In genomic region chr11:97947426-97947825, GRCm38 (mm10) we compare ENCODE assay signal across 10 mouse cellular contexts. TPM values are rescaled to one million over a fixed set of nuclear protein-coding genes. Genes with fewer than 3 reads are reported as not detected.
DNase-seq lines count a peak whose midpoint lies in the region; ATAC-seq and TF ChIP-seq lines count a peak whose summit lies in the region.
"Had no signal": no experiment of that assay in that cellular context is flagged by ENCODE, and none has a peak within 500 bp of the region (broad histone marks: within the 10 kb centered on the region; RNA-seq: fewer than 3 reads in every experiment).

No protein-coding gene starts in this region.

- H3K27me3 ChIP-seq in forebrain, embryonic 14.5 days (replicated peaks; ENCODE audit: control insufficient read depth, insufficient read depth, low read length), result no peaks in the 10 kb centered on the region
- H3K27me3 ChIP-seq in forebrain, embryonic 12.5 days, result no peaks in the 10 kb centered on the region
- no peaks in the 10 kb centered on the region for H3K27me3 ChIP-seq in midbrain, embryonic 14.5 days (ENCODE audit: control insufficient read depth, insufficient read depth, low read length)
- H3K27me3 ChIP-seq in midbrain, embryonic 13.5 days, result no peaks in the 10 kb centered on the region
- no peaks in the 10 kb centered on the region for H3K27me3 ChIP-seq in limb, embryonic 10.5 days (ENCODE audit: low read depth, poor library complexity, severe bottlenecking)
- H3K27me3 ChIP-seq in stomach, postnatal 0 days (ENCODE audit: control insufficient read depth, insufficient read depth, low read length), result no peaks in the 10 kb centered on the region
- H3K27me3 ChIP-seq: hindbrain, embryonic 15.5 days; Patski had no signal

- no peak for ATAC-seq in forebrain, embryonic 14.5 days
- no peak for ATAC-seq in forebrain, embryonic 12.5 days (ENCODE audit: low FRiP score)
- no peak for ATAC-seq in midbrain, embryonic 14.5 days (ENCODE audit: low FRiP score, low TSS enrichment)
- ATAC-seq in midbrain, embryonic 13.5 days, result no peak
- ATAC-seq in stomach, postnatal 0 days (ENCODE audit: low FRiP score, low TSS enrichment), result no peak
- ATAC-seq: Patski had no signal

- no peak overlapping the region for H3K4me3 ChIP-seq in forebrain, embryonic 14.5 days (ENCODE audit: low read depth, low read length)
- H3K4me3 ChIP-seq in forebrain, embryonic 12.5 days (replicated peaks), result no peak overlapping the region
- no peak overlapping the region for H3K4me3 ChIP-seq in midbrain, embryonic 14.5 days (replicated peaks; ENCODE audit: low read depth, low read length)
- H3K4me3 ChIP-seq in midbrain, embryonic 13.5 days (replicated peaks), result no peak overlapping the region
- H3K4me3 ChIP-seq in limb, embryonic 10.5 days, result no peak overlapping the region
- H3K4me3 ChIP-seq in stomach, postnatal 0 days (ENCODE audit: low read depth, low read length), result no peak overlapping the region
- H3K4me3 ChIP-seq: hindbrain, embryonic 15.5 days had no signal

- H3K36me3 ChIP-seq in forebrain, embryonic 14.5 days (ENCODE audit: control insufficient read depth, insufficient read depth, low read length), result no peaks in the 10 kb centered on the region
- H3K36me3 ChIP-seq in forebrain, embryonic 12.5 days (replicated peaks), result no peaks in the 10 kb centered on the region
- H3K36me3 ChIP-seq in midbrain, embryonic 14.5 days (ENCODE audit: control insufficient read depth, insufficient read depth, low read length), result no peaks in the 10 kb centered on the region
- no peaks in the 10 kb centered on the region for H3K36me3 ChIP-seq in midbrain, embryonic 13.5 days
- no peaks in the 10 kb centered on the region for H3K36me3 ChIP-seq in limb, embryonic 10.5 days
- H3K36me3 ChIP-seq in stomach, postnatal 0 days (ENCODE audit: control insufficient read depth, insufficient read depth, low read length), result no peaks in the 10 kb centered on the region
- H3K36me3 ChIP-seq: hindbrain, embryonic 15.5 days had no signal

- TF ChIP-seq EP300 in stomach, postnatal 0 days (optimal IDR thresholded peaks at IDR 0.05), result no peak

- H3K4me2 ChIP-seq in forebrain, embryonic 14.5 days (ENCODE audit: low read length), result no peak overlapping the region
- no peak overlapping the region for H3K4me2 ChIP-seq in forebrain, embryonic 12.5 days
- H3K4me2 ChIP-seq in midbrain, embryonic 14.5 days (ENCODE audit: low read length), result no peak overlapping the region
- H3K4me2 ChIP-seq in midbrain, embryonic 13.5 days (replicated peaks), result no peak overlapping the region
- H3K4me2 ChIP-seq in stomach, postnatal 0 days (replicated peaks; ENCODE audit: low read depth), result no peak overlapping the region
- H3K4me2 ChIP-seq: hindbrain, embryonic 15.5 days had no signal

- WGBS in forebrain, embryonic 14.5 days, result 11% methylated on average over 7 of the region's 7 CpGs
- WGBS in forebrain, embryonic 12.5 days, result 12% methylated on average over 7 of the region's 7 CpGs
- WGBS in midbrain, embryonic 14.5 days, result 15% methylated on average over 7 of the region's 7 CpGs
- 11% methylated on average over 7 of the region's 7 CpGs for WGBS in midbrain, embryonic 13.5 days
- 12% methylated on average over 7 of the region's 7 CpGs for WGBS in limb, embryonic 10.5 days
- WGBS in stomach, postnatal 0 days, result 12% methylated on average over 7 of the region's 7 CpGs

- no peak overlapping the region for H3K27ac ChIP-seq in forebrain, embryonic 14.5 days (ENCODE audit: low read depth, low read length)
- no peak overlapping the region for H3K27ac ChIP-seq in forebrain, embryonic 12.5 days
- H3K27ac ChIP-seq in midbrain, embryonic 14.5 days (replicated peaks; ENCODE audit: low read depth, low read length), result no peak overlapping the region
- H3K27ac ChIP-seq in midbrain, embryonic 13.5 days, result no peak overlapping the region
- no peak overlapping the region; the same call in 1 of the 2 replicates for H3K27ac ChIP-seq in limb, embryonic 10.5 days
- no peak overlapping the region for H3K27ac ChIP-seq in stomach, postnatal 0 days (replicated peaks)
- H3K27ac ChIP-seq: hindbrain, embryonic 15.5 days had no signal

- peak; percentile 71 for TF ChIP-seq CTCF in stomach, postnatal 0 days (IDR thresholded peaks at IDR 0.05; ENCODE audit: low read depth)

- peaks cover 6% of the 10 kb centered on the region for H3K4me1 ChIP-seq in forebrain, embryonic 14.5 days (ENCODE audit: control insufficient read depth, insufficient read depth, low read length)
- H3K4me1 ChIP-seq in forebrain, embryonic 12.5 days, result peaks cover 12% of the 10 kb centered on the region
- peaks cover 6% of the 10 kb centered on the region for H3K4me1 ChIP-seq in midbrain, embryonic 14.5 days (ENCODE audit: control insufficient read depth, insufficient read depth, low read length)
- H3K4me1 ChIP-seq in midbrain, embryonic 13.5 days (replicated peaks), result peaks cover 13% of the 10 kb centered on the region
- H3K4me1 ChIP-seq in limb, embryonic 10.5 days, result peaks cover 11% of the 10 kb centered on the region
- no peaks in the 10 kb centered on the region for H3K4me1 ChIP-seq in stomach, postnatal 0 days (replicated peaks; ENCODE audit: control insufficient read depth, insufficient read depth)

- no peak overlapping the region for H3K9ac ChIP-seq in forebrain, embryonic 14.5 days (ENCODE audit: low read length)
- H3K9ac ChIP-seq in forebrain, embryonic 12.5 days, result no peak overlapping the region
- no peak overlapping the region for H3K9ac ChIP-seq in midbrain, embryonic 14.5 days (replicated peaks; ENCODE audit: low read length)
- no peak overlapping the region for H3K9ac ChIP-seq in midbrain, embryonic 13.5 days (replicated peaks)
- no peak overlapping the region for H3K9ac ChIP-seq in stomach, postnatal 0 days (ENCODE audit: low read length)
- H3K9ac ChIP-seq: hindbrain, embryonic 15.5 days had no signal

- peak; percentile 60 for DNase-seq in forebrain, embryonic 14.5 days (ENCODE audit: low spot score)
- DNase-seq in midbrain, embryonic 14.5 days, result peak; percentile 79
- peak; percentile 61 to 81 for DNase-seq in cerebellum, postnatal 25 days
- peak; percentile 56 for DNase-seq in limb, embryonic 10.5 days (ENCODE audit: low spot score)
- DNase-seq in stomach, postnatal 0 days (ENCODE audit: low spot score), result peak; percentile 67
- no peak for DNase-seq in left cerebral cortex, adult 9 months (ENCODE audit: low spot score in 2 of 2)

- no peaks in the 10 kb centered on the region for H3K9me3 ChIP-seq in forebrain, embryonic 14.5 days (replicated peaks; ENCODE audit: control insufficient read depth, low read length)
- no peaks in the 10 kb centered on the region for H3K9me3 ChIP-seq in forebrain, embryonic 12.5 days
- no peaks in the 10 kb centered on the region for H3K9me3 ChIP-seq in midbrain, embryonic 14.5 days (ENCODE audit: control insufficient read depth, low read length)
- H3K9me3 ChIP-seq in midbrain, embryonic 13.5 days, result no peaks in the 10 kb centered on the region
- no peaks in the 10 kb centered on the region for H3K9me3 ChIP-seq in limb, embryonic 10.5 days (replicated peaks)
- no peaks in the 10 kb centered on the region for H3K9me3 ChIP-seq in stomach, postnatal 0 days (ENCODE audit: control insufficient read depth, low read length)
- H3K9me3 ChIP-seq: hindbrain, embryonic 15.5 days had no signal

RNA-seq across cellular contexts. Expression of gene Plxdc1, which starts 38.8 kb away (rescaled TPM):
- 0.48 and 0.84 TPM in 2 replicates for polyA plus RNA-seq in forebrain, embryonic 14.5 days (2014; fragmentation: Nextera tagmentation; extraction: Ambion mirVana)
- polyA plus RNA-seq in forebrain, embryonic 12.5 days (2016; fragmentation: Nextera tagmentation; extraction: Ambion mirVana), result 0.22 and 0.33 TPM in 2 replicates
- polyA plus RNA-seq in midbrain, embryonic 14.5 days (2014; fragmentation: Nextera tagmentation; extraction: Ambion mirVana), result 0.96 and 1.2 TPM in 2 replicates
- polyA plus RNA-seq in midbrain, embryonic 13.5 days (2015; fragmentation: Nextera tagmentation; extraction: Ambion mirVana), result 0.38 and 0.63 TPM in 2 replicates
- polyA plus RNA-seq in limb, embryonic 10.5 days (2016; fragmentation: Nextera tagmentation; extraction: Ambion mirVana), result not detected in 2 replicates
- 0.40 and 0.45 TPM in 2 replicates for polyA plus RNA-seq in stomach, postnatal 0 days (2015; fragmentation: Nextera tagmentation; extraction: Ambion mirVana)

RNA-seq across cellular contexts. Expression of gene Arl5c, which starts 48.6 kb away (rescaled TPM):
- polyA plus RNA-seq in forebrain, embryonic 14.5 days (2014; fragmentation: Nextera tagmentation; extraction: Ambion mirVana), result 2.8 and 4.8 TPM in 2 replicates
- polyA plus RNA-seq in forebrain, embryonic 12.5 days (2016; fragmentation: Nextera tagmentation; extraction: Ambion mirVana), result 7.0 and 7.8 TPM in 2 replicates
- 7.1 and 12.1 TPM in 2 replicates for polyA plus RNA-seq in midbrain, embryonic 14.5 days (2014; fragmentation: Nextera tagmentation; extraction: Ambion mirVana)
- polyA plus RNA-seq in midbrain, embryonic 13.5 days (2015; fragmentation: Nextera tagmentation; extraction: Ambion mirVana), result 8.0 and 10.5 TPM in 2 replicates
- polyA plus RNA-seq in limb, embryonic 10.5 days (2016; fragmentation: Nextera tagmentation; extraction: Ambion mirVana), result 12.4 and 17.8 TPM in 2 replicates
- 7.5 and 9.8 TPM in 2 replicates for polyA plus RNA-seq in stomach, postnatal 0 days (2015; fragmentation: Nextera tagmentation; extraction: Ambion mirVana)

Comparison
In these comparisons a context has a peak if more than half of its experiments do, and no peak if none do; other contexts are left out.
1. DNase-seq: peak in forebrain, embryonic 14.5 days (single experiment), midbrain, embryonic 14.5 days (single experiment), cerebellum, postnatal 25 days (2 of 2), limb, embryonic 10.5 days (single experiment) and stomach, postnatal 0 days (single experiment); none in left cerebral cortex, adult 9 months (0 of 2).